Mouse (Mus musculus) ovary, adult 18-20 months (tissue): Measurements from ENCODE around the gene Ppm1a.

Experiments
- DNase-seq: peaks from one replicate; pipeline ENCODE4 v3.0.0; 2022; ENCODE audit warnings: low spot score, mixed read lengths

Gene Ppm1a

DNA sequence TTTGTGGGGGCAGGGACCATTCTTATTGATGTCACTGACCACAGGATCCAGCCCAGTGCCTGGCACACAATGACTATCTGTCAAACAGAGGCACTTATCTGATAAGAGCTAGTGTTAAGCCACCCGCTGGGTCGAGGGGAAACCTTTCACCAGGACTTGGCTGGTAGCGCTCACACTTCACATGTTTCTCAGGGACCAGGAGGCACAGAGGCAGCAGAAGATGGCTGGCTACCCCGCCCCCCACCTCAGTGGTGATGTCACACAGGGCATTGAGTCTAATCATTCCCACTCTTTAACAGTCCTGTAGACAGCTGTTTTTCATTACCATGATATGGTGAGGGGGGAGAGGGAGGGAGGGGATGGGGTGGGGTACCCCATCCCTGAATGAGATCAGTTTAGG is at the start of gene Ppm1a:
Gene Ppm1a, plus strand, starts transcription at position 370 of the 400 bp plus-strand sequence.
- DNase-seq, result no peak

DNA sequence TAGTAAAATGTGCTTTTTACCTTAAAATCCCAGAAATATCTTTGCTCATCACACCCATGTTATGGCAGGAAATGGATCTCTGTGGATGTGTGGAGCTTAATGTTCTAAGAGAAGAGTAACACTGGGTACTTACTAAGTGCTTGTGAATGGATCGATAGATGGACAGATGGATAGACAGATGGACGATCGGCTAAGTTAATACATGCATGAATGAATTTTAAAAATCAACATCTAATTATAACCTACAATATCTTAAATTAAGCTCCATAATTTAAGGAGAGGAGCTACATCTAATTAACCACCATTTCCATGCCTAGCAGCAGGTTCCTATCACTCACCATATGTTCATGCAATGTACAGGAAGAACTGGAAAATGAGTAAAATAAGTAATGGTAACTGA is 47.3 kb upstream of the Ppm1a start:
- DNase-seq, result no peak

DNA sequence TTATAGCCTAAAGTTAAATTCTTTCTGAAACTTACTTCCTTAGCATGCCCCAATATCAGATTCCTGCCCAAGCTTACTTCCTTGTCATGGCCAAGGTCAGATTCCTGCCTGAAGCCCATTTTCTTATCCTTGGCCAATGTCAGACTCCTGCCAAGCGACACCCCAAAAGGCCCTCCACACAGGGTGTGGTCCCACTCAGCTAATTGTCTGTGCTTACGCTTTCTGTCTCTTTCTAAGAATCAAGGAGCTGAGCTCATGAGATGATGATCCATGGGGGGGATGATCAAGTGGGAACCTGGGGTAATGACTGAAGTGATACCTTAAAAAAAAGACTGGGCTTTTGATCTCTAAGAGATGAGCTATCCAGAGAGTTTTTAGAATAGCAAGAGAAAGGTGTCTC is 42.4 kb upstream of the Ppm1a start:
- no peak for DNase-seq

DNA sequence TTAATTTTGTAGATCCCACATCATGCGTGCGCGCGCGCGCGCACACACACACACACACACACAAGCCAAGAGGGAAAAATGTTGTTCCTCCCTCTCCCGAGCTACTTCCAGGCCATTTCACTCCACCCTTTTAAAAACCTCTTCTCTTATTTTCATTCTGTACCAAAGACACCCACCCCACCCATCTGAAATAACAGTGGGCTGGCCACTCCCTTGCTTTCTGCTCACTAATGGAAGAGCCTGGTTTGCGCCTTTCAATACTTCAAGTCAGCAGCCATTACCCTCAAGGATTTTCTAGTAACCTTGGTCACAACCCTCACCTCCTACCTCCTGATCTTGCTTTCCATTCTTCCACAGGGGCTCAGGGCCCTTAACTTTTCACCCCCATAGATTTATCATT is 41.4 kb upstream of the Ppm1a start:
- DNase-seq, result no peak

DNA sequence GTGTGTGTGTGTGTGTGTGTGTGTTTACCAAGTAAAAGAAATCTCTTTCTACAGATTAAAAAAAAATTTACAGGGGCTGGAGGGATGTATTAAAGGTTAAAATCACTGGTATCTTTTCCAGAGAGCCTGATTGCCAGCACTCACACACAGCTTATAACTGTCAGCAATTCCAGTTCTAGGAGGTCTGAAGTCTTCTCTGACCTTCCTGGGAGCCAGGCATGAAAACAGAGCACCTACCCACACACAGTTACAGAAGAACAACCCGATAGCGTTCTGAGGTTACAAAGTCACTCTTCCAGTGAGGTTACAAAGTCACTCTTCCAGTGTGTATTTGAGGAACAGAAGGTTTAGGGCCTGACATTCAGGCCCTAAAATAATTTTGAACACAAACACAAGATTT is 38.2 kb upstream of the Ppm1a start:
- no peak for DNase-seq

DNA sequence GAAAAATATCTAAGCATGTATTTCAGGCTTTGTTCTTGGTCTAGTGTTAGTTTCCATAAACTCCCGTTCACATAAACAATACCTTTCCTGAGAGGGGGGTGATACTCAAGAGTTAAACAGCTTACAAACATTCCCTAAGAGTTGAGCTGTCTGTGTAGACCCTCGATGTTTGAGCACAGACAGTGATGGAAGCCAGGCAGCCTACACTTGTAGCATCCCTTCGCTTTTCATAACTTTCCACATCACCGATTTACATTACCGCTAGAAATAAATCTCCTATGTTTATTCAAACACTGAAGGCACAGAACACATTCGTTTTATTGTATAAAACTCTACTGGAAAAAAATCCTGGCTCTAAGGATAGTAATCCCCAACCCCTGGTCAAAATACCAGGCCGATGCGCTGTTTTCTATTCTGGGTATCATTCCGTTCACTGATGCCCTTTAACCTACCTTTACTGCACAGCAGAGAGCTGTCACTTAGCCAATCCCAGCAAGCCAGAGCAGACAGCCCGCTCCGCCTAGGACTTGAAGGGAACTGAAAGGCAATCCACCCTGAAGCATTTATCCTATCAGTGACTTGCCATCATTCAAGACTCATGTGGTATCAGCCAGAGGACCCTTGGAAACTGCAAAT is 37.7 kb upstream of the Ppm1a start:
- no peak for DNase-seq

DNA sequence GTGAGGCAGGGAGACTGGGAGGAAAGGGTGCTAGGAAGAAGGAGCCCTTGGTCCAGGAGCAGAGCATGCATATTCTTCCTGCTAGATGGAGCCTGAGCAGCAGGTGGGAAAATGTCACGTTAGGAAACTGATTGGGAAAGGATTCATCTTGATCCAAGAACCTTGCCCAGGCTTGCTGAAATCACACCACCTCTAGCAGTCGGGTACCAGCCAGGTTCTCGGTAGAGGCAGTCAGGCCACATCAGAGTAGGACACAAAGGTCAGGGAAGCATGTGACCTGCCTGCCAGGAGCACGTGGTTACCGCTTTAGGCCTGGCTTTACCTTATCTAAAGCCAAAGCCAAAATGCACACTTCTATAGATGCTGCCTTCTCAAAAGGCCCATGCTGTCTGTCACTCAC is 35.5 kb upstream of the Ppm1a start:
- DNase-seq, result no peak

DNA sequence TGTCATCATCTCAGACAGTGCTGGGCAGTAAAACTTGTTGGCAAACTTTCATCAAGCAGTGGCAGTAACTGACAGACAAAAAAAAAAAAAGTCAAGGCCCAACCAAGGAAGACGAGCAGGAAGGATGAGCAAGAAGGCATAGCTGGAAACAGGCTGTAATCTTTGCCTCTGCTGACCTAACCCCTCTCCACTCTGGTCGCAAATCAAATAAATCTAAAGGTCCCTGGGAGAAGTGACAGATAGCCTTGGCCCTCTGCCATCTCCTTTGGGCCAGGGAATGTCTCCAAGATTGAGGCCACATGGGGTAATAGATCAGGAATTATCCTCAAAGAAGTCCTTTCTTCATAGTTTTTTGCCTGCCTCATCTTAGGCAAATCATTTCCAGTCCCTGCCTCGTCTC is 33.3 kb upstream of the Ppm1a start:
- peak; percentile 69 for DNase-seq

DNA sequence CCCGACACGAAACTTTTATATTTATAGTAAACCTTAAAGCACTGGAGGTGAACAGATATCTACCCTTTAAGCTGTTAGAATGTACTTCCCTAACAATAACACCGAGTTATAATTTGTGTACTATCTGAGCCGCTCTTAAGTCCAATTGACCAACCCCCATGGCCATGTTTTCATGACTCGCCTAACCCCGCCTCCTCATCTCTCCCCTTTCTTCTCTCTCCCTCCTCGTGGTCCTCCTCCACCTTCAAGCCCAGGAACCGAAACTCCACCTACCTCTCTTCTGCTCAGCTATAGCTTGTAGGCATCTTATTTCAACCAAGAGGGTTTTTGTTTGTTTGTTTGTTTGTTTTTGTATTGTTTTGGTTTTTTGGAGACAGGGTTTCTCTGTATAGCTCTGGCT is 30.2 kb upstream of the Ppm1a start:
- DNase-seq, result no peak

DNA sequence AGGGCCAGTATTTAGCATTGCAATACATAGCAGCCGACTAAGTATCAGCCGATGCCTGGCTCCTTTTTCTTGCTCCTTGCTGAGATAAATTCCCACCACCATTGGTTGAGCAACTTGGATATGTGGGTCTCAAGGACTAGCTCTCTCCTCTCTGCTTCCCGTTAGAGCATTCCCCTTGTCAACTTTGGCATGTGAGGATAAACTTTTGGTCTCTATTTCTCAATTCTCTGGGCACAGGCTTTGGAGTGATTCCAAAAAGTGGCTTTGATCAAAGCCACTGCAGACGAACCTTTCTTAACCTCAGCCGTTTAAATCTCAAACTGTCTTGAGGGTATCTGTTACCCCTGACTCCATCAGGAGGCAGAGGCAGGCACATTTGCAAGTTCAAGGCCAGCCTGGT is 29.6 kb upstream of the Ppm1a start:
- no peak for DNase-seq

DNA sequence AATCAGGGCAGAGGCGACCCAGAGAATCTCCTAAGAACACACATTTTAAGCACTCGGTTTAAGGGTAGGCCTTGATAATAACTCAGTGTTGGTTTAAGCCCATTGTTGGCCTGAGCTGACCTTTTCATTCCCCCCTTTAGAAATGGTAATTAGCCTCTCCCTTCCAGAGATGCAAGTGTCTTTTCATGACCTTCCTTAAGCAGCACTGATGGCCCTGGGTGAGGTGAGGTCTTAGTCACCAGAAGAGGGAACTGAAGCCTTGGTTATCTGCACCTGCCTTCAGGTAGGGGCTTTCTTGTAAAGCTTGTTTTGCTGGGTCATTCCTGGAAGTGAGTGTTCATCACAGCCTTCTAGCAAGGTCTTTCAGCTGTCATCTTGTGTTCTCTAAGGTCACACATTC is 23.1 kb upstream of the Ppm1a start:
- no peak for DNase-seq

DNA sequence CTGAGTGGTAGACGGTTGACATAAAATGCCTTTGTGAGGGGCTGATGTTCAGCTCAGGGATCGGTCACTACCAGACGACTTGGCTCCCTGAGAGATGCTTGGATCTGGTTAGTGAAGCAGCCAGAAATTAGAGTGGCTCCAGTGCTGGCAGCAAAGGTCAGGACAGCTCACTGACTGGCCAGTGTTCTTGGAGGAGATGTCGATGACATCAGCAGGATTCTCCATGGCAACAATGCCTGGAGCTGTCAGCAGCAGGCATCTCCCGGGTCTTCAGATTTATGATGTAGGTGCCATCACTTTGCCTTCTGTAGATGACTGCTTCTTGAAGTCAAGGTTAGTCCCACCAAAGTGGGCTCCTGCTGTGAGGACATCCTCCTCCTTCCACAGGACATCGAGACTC is 16.1 kb upstream of the Ppm1a start:
- DNase-seq, result no peak

DNA sequence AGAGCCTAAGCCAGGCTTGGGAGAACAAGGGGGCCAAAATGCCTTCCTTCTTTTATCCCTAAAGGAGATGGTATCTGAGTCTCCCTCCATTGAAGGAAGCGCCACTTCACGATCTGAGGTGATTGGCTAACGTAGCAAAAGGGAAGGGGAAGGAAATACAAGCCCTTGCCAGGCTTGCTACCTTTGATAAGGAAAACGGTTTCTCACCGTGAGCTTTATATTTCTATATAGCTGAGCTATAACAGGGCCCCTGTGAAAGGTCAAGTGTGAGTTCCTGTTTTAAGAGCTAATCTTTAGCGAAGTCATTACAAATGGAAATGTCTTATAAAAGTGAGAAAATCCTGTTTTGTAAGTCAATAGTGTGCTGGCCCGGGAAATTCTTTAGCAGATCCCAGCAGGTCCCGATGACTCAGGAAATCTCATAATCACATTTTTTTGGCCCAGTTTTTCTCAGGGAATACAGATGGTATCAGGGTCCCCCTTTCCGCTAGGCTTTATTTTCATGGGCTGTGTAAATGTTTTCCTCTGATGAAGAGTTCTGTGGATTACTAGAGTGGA is 12.4 kb upstream of the Ppm1a start:
- no peak for DNase-seq

DNA sequence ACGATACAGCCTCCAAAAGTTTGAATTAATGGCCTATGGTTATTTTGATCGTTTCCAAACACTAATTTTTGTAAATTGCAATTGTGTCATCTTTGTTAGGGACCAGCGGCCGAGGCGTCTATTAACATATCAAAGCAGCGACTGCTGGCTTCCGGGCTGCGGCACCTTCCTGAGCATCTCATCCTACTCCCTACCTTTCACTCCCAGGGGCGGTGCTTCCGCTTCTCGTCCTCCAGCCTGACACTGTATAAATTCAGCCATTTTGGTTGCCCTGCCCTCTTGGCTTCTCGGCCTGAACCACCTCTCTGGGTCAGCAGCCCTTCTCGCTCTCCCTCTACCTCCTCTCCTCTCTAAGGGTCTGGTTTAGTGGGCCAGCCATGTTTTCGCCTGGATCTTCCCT is 11.8 kb upstream of the Ppm1a start:
- no peak for DNase-seq

DNA sequence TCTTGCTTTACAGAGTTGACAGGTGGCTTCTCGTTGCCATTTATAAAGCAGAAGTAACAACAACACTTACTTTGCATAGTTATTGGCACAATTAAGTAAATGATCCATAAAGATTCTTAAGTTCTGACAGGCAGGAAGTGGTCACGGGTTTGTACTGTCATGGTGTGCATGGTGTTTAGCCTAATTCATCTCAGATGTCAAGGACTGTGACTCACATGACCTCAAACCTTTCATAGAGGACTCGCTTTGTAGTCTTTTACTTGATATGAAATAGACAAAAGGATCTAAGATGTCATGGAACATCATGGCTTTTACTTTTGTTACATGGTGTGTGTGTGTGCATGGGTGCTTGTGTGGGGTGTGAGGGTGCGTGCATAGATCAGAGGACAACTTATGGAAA is 8.9 kb upstream of the Ppm1a start:
- no peak for DNase-seq

DNA sequence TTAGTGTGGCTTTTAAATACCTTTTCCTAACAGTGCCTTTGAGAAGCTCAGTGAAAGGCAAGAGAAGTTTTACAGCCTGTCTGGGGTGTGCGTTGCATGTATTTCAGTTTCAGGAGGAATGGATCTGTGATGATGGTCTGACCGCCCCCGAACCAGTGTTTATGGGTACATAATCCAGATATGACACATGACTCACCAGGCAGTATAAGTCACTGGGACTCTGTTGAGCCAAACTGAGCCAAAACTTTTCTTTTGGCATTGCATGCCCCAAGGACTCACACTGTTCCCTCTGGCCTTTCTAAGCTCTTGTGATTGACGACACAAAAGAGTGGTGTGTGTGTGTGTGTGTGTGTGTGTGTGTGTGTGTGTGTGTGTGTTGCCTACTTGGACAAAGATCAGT is 8.4 kb upstream of the Ppm1a start:
- DNase-seq, result no peak

DNA sequence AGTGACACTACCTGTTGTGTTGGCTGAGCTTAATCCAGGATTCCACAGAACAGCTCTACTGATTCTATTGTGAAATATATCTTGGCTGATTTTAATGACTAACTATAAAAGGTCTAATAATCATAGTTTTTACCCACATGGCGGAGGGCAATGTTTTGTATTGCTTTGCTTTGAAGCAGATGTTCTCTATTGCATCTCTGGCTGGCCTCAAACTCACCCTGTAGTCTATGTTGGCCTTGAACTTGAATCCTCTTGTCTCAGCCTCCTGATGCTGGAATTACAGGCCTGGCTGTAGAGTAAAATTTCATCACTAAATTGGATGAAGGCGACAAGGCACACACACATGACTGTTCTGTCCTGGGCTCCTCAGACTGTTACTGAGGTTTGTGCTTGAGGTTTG is 7.8 kb upstream of the Ppm1a start:
- DNase-seq, result no peak

DNA sequence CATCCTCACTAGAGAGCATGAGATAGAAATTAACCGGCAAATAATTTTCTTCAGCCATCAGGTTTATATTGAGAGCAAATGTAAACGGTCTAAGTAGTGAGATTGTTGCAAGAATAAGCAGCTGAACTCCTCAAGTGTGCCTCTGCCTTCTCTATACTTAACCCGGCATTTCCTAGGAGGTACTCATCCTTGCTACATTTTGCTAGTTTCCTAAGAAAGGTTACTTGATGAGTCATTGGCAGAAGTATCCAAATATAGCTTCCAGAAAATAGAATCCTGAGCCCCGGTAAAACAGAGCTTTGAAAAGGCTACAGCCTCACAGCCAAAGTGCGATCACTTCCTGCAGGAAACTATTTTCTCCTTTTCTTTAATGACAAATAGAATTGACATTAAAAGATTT is 7.2 kb upstream of the Ppm1a start:
- DNase-seq, result no peak

DNA sequence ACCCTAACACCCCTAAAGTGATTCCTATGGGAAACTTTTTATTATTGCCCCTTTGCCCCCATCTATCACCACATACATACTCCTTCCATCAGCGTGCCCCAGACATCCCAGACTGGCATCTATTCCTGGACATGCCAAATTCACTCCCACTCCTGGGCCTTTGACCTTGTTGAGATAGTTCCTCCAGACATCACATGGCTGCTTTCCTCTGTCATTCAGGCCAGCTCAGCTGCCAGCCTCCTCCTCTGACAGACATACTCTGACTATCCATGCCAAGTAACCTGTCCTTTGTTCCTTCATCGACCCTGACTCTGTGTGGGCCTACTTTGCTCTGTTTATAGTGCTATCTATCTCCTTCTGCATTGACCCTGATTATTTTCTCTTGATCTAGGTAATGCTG is 6.6 kb upstream of the Ppm1a start:
- DNase-seq, result no peak

DNA sequence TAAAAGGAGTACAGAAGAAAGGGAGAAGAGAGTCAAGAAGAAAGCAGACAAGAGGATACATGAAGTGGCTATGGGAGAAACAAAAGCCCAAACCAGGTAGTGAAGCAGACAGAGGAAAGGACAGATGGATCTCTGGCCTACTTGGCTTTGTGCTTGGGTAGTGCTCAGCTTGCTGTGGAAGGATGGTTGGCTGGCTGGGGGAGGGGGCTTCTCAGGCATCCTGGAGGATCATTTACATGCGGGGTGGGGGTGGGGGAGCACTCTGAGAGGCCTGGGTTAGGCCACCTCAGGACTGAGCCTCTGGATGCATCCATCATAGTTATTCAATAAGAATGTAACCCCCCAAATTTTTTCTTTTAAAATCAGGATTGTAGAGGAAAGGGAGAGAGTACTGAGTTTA is 341 bp downstream of the Ppm1a start:
- no peak for DNase-seq

DNA sequence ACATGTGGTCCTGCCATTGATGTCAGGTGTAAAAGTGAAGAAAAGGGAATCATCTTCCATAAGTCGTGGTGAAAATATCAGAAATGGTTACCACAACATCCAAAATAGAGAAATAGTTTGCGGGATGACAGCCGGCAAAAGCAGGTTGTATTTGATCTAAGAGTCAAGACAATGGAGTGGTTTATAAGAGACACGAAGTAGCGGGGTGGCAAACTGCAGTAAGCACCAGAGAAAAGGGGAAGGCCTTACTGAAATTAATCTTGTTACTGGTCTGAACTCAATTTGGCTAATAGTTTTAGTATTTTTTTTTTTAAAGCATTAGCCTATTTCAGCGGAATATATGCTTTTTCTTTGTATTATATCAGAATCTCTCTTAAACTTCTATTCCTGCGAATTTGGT is 2.7 kb downstream of the Ppm1a start:
- no peak for DNase-seq

DNA sequence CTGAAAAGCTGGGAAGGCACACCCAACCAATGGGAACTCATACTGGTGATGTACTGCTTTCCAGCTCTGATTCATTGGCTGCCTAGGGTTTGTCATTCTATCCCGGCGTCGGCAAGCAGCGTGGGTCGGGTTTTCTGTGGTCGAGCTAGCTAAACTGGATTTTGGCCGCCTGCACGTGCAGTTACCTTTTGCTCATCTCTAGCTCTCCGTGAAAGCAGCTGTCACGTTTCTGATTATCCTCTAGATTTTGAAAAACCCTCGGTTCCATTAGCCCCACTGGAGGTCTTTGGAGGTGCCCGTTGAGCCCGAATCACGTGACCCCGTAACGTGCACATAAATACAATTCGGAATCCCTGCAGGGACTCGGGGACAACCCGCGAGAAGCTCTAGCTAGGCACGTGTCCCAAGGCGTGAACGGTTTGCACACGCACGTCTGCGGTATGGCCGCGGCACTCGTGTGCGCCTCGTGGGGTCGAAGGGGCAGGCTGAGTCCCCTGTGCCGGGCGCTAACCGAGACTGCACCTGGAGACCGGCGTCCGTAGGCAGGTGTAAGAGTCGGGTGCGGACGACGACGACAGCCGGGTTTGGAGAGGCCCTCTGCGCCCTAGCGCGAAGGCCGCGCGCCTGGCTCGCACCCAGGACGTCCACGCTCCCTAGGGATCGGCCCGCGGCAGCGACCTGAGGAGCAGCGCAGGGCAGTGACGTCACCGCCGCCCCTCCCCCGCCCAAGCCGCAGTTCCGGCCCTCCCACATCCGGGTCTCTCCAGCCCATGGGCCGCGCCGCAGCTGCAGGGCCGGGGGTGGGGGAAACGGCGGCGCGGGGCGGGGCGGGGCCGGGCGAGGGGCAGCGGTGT is 3.3 kb downstream of the Ppm1a start:
- peak; percentile 89 for DNase-seq

DNA sequence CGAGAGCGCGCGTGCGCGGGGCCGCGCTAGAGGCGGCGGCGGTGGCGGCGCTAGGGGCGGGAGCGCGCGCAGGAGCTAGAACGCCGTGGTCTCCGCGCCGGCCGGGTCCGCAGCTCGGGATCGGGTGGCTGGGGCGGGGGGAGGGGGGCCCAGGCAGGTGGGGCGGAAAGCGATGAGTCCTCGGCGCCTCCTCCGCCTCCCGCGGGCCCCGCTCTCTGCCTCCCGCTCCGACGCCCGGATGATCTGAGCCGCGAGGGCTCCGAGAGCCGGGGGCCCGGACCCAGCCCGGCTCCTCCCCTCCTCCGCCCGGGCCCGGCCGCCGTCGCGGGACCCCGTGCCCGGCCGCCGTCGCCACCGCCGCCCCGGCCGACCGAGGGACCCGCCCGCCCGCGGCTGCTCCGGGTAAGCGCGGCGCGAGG is 4.0 kb downstream of the Ppm1a start:
- DNase-seq, result no peak
